Mouse (Mus musculus): Measurements from ENCODE around the gene Foxp4. TPM values are rescaled to one million over a fixed set of nuclear protein-coding genes. Genes with fewer than 3 reads are reported as not detected.
A peak's percentile ranks its signal among the peaks of the same experiment; 100 is the strongest.
"Not testable (repeated sequence)": the region's sequence is repeated elsewhere in the genome, so short reads cannot be mapped to it uniquely, and the experiment has no call there.

Gene Foxp4
- total and polyA plus RNA-seq, 3 experiments = 3.3 to 41.7 (median 9.9) TPM

- H3K79me2 ChIP-seq (replicated peaks; ENCODE audit: control insufficient read depth, extremely low read depth, insufficient read depth, poor library complexity, severe bottlenecking); H3K4me2 ChIP-seq (ENCODE audit: insufficient read depth, low read depth, poor library complexity, severe bottlenecking); H3K4me1 ChIP-seq (ENCODE audit: control insufficient read depth in 1 of 2, insufficient read depth in 2 of 2); H3K27ac ChIP-seq (ENCODE audit: insufficient read depth, low read depth); in situ Hi-C loops (cut with MboI; ENCODE audit: low pct_ligation_motif_present, low pct_unique_long_range_greater_than_20kb, low sequenced_read_pairs); H3K27me3 ChIP-seq (replicated peaks); H3K4me3 ChIP-seq (replicated peaks in 1 of 3; ENCODE audit: low read depth in 2 of 3, low read length in 2 of 3, poor library complexity in 1 of 3); DNase-seq (ENCODE audit: extremely low read depth); H3K9ac ChIP-seq (ENCODE audit: insufficient read depth, low read depth); H3K9me3 ChIP-seq (replicated peaks; ENCODE audit: low read length); dilution Hi-C loops (cut with MboI; ENCODE audit: extremely low pct_ligation_motif_present, extremely low pct_unique_long_range_greater_than_20kb, low sequenced_read_pairs); H3K36me3 ChIP-seq (replicated peaks in 1 of 2; ENCODE audit: control insufficient read depth in 1 of 2, insufficient read depth in 1 of 2, low read length in 1 of 2): not testable (repeated sequence)
Measured at GRCm38 (mm10) chr17:47851798-47852360, 72.6 kb downstream of the Foxp4 start.

DNA sequence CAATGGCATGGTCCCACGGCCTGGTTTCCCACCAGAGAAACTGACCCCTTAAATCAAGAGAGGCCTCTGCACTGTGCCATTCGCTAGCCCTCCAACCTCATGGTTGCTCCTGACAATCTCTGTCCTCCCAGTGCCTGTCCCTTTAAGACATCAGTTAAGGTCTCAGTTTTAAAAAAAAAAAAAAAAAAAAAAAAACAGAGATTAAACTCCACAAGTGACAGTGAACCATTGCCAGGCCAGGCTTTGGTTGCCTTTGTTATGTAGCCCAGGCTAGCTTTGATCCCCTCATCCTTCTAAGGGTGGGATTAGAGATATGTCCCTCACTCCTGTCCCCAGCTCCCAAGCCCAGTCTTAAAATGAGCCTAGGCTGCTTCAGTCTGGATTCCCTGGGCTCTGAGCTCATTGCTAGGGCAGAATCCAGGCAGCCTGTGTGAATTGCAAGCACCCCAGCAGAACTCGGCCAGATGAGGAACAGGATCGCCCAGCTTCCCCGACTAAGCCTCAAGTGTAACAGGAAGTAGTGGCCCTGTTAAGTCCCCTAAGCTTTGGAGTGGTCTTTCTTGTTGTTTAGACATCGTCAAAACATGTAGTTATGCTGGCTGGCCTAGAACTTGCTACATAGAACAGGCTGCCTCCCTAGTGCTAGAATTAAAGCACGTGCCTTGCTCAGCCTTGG, 73.7 kb downstream of the Foxp4 start:
- Histone ChIP-seq H3K4me1 (ENCODE audit: control insufficient read depth in 1 of 2, insufficient read depth in 2 of 2) (0 out of 4 replicates have a peak, but pooled peaks cover 0 to 2% of the 10 kb centered on the region in 2 experiments), H3K4me3 (replicated peaks in 1 of 3; ENCODE audit: low read depth in 2 of 3, low read length in 2 of 3, poor library complexity in 1 of 3) (no peak overlapping the region), H3K9ac (ENCODE audit: insufficient read depth, low read depth) (no peak overlapping the region), H3K79me2 (replicated peaks; ENCODE audit: control insufficient read depth, extremely low read depth, insufficient read depth, poor library complexity, severe bottlenecking) (no peaks in the 10 kb centered on the region), H3K36me3 (replicated peaks in 1 of 2; ENCODE audit: control insufficient read depth in 1 of 2, insufficient read depth in 1 of 2, low read length in 1 of 2) (no peaks in the 10 kb centered on the region), H3K4me2 (ENCODE audit: insufficient read depth, low read depth, poor library complexity, severe bottlenecking) (no peak overlapping the region), H3K27me3 (replicated peaks) (peaks cover 5% of the 10 kb centered on the region), H3K9me3 (replicated peaks; ENCODE audit: low read length) (peaks cover 5% of the 10 kb centered on the region), H3K27ac (ENCODE audit: insufficient read depth, low read depth) (no peak overlapping the region)
- TF ChIP-seq RCOR1 (conservative IDR thresholded peaks at IDR 0.05; ENCODE audit: low read depth, low read length) (no peak), ZKSCAN1 (IDR thresholded peaks at IDR 0.05; ENCODE audit: borderline replicate concordance, low read depth, low read length) (no peak), BHLHE40 (IDR thresholded peaks at IDR 0.05; ENCODE audit: low read depth, low read length) (no peak)
- dilution Hi-C loops (cut with MboI; ENCODE audit: extremely low pct_ligation_motif_present, extremely low pct_unique_long_range_greater_than_20kb, low sequenced_read_pairs) (no loop called here), in situ Hi-C loops (cut with MboI; ENCODE audit: low pct_ligation_motif_present, low pct_unique_long_range_greater_than_20kb, low sequenced_read_pairs) (no loop called here)
- no peak for DNase-seq (ENCODE audit: extremely low read depth)

DNA sequence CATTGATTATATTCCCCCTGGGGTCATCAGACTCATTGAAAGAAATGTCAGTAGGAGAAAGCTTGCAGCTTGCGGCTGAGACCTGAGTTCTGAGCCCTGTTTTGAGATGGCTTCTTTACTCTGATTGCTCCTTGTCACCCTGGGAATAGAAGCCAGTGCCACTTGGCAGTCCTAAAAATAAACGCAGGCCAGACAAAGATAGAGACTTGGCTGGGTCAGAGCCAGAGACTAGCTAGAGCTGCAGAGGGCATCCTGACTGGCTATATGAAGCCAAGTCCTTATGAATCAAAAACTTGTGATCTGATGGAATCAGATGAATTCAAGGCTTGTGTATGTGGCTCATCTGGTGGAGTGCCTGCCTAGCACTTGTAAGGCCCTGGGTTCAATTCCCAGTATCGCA, 74.4 kb downstream of the Foxp4 start:
- dilution Hi-C loops (cut with MboI; ENCODE audit: extremely low pct_ligation_motif_present, extremely low pct_unique_long_range_greater_than_20kb, low sequenced_read_pairs) = no loop called here
- H3K79me2 ChIP-seq (replicated peaks; ENCODE audit: control insufficient read depth, extremely low read depth, insufficient read depth, poor library complexity, severe bottlenecking) = no peaks in the 10 kb centered on the region
- H3K27me3 ChIP-seq (replicated peaks) = peaks cover 7% of the 10 kb centered on the region
- in situ Hi-C loops (cut with MboI; ENCODE audit: low pct_ligation_motif_present, low pct_unique_long_range_greater_than_20kb, low sequenced_read_pairs) = no loop called here
- no peak overlapping the region for H3K4me2 ChIP-seq (ENCODE audit: insufficient read depth, low read depth, poor library complexity, severe bottlenecking)
- H3K36me3 ChIP-seq (replicated peaks in 1 of 2; ENCODE audit: control insufficient read depth in 1 of 2, insufficient read depth in 1 of 2, low read length in 1 of 2) = no peaks in the 10 kb centered on the region
- DNase-seq (ENCODE audit: extremely low read depth) = no peak
- no peak overlapping the region for H3K27ac ChIP-seq (ENCODE audit: insufficient read depth, low read depth)
- H3K9me3 ChIP-seq (replicated peaks; ENCODE audit: low read length) = peaks cover 3% of the 10 kb centered on the region
- H3K4me3 ChIP-seq (replicated peaks in 1 of 3; ENCODE audit: low read depth in 2 of 3, low read length in 2 of 3, poor library complexity in 1 of 3) = no peak overlapping the region
- H3K4me1 ChIP-seq (ENCODE audit: control insufficient read depth in 1 of 2, insufficient read depth in 2 of 2) = 0 out of 4 replicates have a peak, but pooled peaks cover 0 to 2% of the 10 kb centered on the region in 2 experiments
- H3K9ac ChIP-seq (ENCODE audit: insufficient read depth, low read depth) = no peak overlapping the region
- TF ChIP-seq ZNF384 (IDR thresholded peaks at IDR 0.05; ENCODE audit: low read depth, low read length) = no peak

GRCm38 (mm10) chr17:47847985-47848384, 76.5 kb downstream of the Foxp4 start:
- H3K9ac ChIP-seq (ENCODE audit: insufficient read depth, low read depth) = no peak overlapping the region
- dilution Hi-C loops (cut with MboI; ENCODE audit: extremely low pct_ligation_motif_present, extremely low pct_unique_long_range_greater_than_20kb, low sequenced_read_pairs) (no loop called here), in situ Hi-C loops (cut with MboI; ENCODE audit: low pct_ligation_motif_present, low pct_unique_long_range_greater_than_20kb, low sequenced_read_pairs) (no loop called here)
- peaks cover 7% of the 10 kb centered on the region for H3K27me3 ChIP-seq (replicated peaks)
- H3K27ac ChIP-seq (ENCODE audit: insufficient read depth, low read depth) = no peak overlapping the region
- no peak overlapping the region for H3K4me3 ChIP-seq (replicated peaks in 1 of 3; ENCODE audit: low read depth in 2 of 3, low read length in 2 of 3, poor library complexity in 1 of 3)
- DNase-seq (ENCODE audit: extremely low read depth) = no peak
- H3K79me2 ChIP-seq (replicated peaks; ENCODE audit: control insufficient read depth, extremely low read depth, insufficient read depth, poor library complexity, severe bottlenecking) = no peaks in the 10 kb centered on the region
- peaks cover 13% of the 10 kb centered on the region for H3K9me3 ChIP-seq (replicated peaks; ENCODE audit: low read length)
- no peak overlapping the region for H3K4me2 ChIP-seq (ENCODE audit: insufficient read depth, low read depth, poor library complexity, severe bottlenecking)
- 0 out of 4 replicates have a peak, but pooled peaks cover 0 to 2% of the 10 kb centered on the region in 2 experiments for H3K4me1 ChIP-seq (ENCODE audit: control insufficient read depth in 1 of 2, insufficient read depth in 2 of 2)
- TF ChIP-seq CTCF (conservative IDR thresholded peaks at IDR 0.05 in 1 of 2, IDR thresholded peaks at IDR 0.05 in 1 of 2; ENCODE audit: low read depth in 2 of 2, low read length in 2 of 2) = 0 out of 4 replicates have a peak, but pooled peaks of 1 of the 2 experiments have one; percentile 9
- no peak for TF ChIP-seq MEF2A (IDR thresholded peaks at IDR 0.05; ENCODE audit: borderline replicate concordance, low read depth, low read length)
- H3K36me3 ChIP-seq (replicated peaks in 1 of 2; ENCODE audit: control insufficient read depth in 1 of 2, insufficient read depth in 1 of 2, low read length in 1 of 2) = no peaks in the 10 kb centered on the region
